Mouse (Mus musculus) brain, embryonic 14.5 days (tissue): ENCODE measurements around the gene Grk5. TPM values are rescaled to one million over a fixed set of nuclear protein-coding genes. Genes with fewer than 3 reads are reported as not detected.
"Not testable (repeated sequence)": the region's sequence is repeated elsewhere in the genome, so short reads cannot be mapped to it uniquely, and the experiment has no call there.

ENCODE experiments used
- DNase-seq: peaks from one replicate; pipeline ENCODE4 v3.0.0-alpha.2; 2011; ENCODE audit warnings: low read depth
- CTCF ChIP-seq: fragments of 200-500 bp; IDR thresholded peaks from 2 replicates; pipeline ENCODE4 v1.5.1; 2012; ENCODE audit warnings: inconsistent platforms, mild to moderate bottlenecking, moderate library complexity, borderline replicate concordance; ENCODE audit not compliant: insufficient read depth, insufficient read length; ENCODE audit errors: extremely low read depth
- POLR2A ChIP-seq: fragments of 200-500 bp; IDR thresholded peaks from 2 replicates; pipeline ENCODE4 v1.6.1; 2012; ENCODE audit warnings: mild to moderate bottlenecking, inconsistent platforms, borderline replicate concordance; ENCODE audit not compliant: poor library complexity, insufficient read depth, insufficient read length, severe bottlenecking; ENCODE audit errors: extremely low read depth
- polyA plus RNA-seq: library from polyadenylated mRNA; depleted of rRNA; stranded (reverse); fragments of >200 nt; gene quantifications from 2 replicates; pipeline ENCODE4 v1.2.3, GENCODE M21; 2012

The Grk5 gene
- polyA plus RNA-seq, 1 experiment, result 6.8 TPM

DNA sequence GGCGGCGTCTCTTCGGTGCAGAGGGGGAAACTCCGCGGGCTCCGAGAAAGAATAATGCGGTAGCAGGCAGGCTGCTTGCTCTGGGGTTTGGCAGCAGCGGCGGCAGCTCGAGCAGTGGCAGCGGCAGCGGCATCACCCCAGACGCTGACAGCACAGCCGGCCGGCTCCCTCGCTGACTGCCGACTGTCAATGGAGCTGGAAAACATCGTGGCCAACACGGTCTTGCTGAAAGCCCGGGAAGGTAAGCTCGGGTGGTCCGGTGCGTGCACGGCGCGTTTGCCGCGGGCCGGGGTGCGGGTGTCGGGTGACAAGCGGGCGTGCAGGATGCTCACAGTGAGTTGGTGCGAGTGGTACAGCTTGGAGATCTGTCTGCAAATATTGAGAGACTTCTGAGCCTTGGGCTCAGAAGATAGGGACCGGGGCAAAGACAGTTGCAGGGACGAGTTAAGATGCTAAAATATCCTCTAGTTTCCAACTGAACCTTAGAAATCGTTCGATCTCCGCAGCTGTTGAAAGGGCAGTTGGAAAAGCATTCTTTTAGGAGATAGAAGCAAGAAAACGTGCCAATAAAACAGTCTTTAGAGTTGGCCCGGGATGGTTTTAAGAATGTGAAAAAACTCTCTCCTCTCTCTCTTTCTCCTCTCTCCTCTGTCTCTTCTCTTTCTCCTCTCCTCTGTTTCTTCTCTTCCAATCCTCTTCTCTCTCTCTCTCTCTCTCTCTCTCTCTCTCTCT is 1.0 kb downstream of the Grk5 start:
- TF ChIP-seq CTCF (no peak), POLR2A (no peak)
- DNase-seq, result no peak

DNA sequence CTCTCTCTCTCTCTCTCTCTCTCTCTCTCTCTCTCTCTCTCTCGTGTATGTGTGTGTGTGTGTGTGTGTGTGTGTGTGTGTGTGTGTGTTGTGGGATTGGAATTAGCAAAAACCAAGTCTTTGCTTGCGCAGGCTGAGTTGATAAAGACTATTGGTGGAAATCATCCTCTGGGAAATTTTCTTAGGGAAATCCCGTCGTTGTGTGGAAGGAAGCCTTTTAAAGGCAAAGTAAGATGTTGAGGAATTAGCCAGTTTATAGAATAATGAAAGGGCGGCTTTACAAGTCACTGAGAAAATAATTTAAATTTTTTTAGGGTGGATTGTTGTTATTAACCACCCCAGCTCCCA is 1.5 kb downstream of the Grk5 start:
- TF ChIP-seq CTCF (no peak), POLR2A (no peak)
- DNase-seq, result peak; percentile 65

DNA sequence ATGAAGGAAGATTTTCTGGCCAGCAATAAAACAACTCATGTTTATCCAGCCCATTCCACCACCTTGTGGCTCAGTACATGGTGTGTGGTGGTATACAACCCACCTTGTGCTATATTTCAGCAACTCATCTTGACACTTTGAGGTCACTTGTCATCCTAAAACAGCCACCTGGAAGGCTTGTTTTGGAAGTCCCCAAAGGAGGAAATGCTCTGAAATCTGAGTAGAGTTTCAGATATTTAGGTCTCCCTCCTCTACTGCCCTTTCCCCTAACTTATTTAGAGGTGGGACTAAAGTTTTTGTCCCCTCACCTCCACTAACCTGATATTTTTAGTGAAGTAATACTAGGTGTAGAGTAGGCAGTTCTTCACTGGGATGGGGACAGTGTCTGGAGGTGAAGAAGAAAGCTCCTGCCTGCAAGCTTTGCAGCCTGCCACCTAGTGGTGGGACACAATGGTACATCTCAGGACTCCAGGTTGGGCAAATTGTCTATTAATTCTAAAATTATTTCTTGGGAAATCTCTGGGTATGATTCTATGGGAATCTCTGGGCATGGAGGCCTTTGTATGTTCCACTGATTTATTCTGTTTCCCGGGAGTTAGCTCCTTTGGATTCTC is 2.5 kb downstream of the Grk5 start:
- TF ChIP-seq CTCF (peak; percentile 77), POLR2A (no peak)
- peak; percentile 61 for DNase-seq

DNA sequence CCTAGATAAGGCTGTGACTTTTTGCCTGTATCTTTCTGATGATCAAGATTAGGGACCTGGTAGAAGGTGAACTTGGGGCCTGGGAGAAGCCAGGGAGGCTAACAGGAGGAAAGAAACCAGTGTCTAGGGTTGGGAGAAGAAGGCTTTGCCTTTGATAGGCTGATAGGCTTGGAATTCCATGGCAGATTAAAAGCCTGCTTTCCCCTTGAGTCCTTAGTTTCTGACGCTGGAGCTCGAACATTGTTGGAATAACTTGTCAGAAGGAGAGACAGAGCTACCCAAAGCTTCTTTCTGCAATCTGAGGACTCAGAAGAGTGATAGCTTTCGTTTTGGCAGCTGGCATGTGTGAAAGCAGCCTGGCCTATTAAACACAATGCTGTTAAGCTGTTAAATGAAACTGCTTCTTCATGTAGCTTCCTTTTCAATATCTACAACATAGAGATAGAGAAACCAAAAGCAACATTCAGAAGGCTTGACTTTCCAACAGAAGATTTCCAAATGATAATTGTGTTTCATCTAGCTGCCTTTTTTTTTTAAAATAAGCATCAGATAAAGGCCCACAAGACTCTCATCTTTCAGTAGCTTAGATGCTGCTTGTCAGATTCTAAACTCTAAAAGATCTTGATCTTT is 5.8 kb downstream of the Grk5 start:
- DNase-seq, result peak; percentile 18
- TF ChIP-seq POLR2A (no peak), CTCF (no peak)

DNA sequence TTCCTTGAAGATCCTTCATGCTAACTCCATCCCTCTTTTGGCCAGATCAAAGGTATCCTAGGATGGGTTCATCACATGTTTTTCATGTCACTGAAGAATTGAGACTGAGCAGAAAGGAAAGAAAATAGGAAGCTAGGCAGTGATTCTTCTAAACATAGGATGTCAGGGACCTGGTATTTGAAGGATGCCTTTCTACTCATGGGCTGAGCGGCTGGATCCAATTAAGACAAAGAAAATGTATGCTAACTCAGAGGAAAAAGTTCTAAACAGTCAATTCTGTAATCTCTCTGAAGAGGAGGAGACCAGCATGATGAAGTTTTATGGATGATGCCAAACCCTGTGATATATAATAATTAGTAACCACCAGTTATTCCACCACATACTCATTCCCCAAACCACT is 13.6 kb downstream of the Grk5 start:
- TF ChIP-seq CTCF (no peak), POLR2A (no peak)
- no peak for DNase-seq

DNA sequence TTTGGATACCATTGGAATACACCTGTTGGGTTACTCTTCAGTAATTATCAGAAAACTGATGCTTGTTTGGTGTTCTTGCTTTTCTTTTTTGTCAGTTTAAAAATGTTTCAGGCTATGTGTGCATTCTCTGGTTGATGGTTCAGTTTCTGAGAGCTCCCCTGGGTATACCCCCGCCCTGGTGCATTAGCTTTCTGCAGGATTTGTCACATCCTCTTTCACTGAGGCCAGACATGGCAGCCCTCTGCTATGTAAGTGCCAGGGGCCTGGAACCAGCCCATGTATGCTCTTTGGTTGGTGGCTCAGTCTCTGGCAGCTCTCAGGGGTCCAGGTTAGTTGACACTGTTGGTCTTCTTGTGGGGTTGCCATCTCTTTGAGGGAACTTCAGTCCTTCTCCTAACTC is 14.4 kb downstream of the Grk5 start:
- no peak for DNase-seq
- TF ChIP-seq POLR2A, result no peak
- no peak for TF ChIP-seq CTCF

DNA sequence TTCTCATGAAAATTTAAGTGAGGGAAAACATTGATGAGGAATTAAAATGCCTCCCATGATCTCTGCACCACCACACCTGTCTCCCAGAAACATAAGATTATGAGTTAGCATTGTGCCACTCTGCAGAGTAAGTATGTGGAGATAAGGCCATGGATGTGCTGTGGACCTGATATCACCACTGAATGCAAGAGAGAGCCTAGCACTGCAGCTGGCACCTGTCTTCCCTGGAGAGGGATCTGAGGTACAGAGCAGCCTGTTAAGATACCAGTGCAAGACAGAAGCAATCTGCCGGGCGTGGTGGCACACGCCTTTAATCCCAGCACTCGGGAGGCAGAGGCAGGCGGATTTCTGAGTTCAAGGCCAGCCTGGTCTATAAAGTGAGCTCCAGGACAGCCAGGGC is 15.9 kb downstream of the Grk5 start:
- TF ChIP-seq CTCF (no peak), POLR2A (no peak)
- no peak for DNase-seq

DNA sequence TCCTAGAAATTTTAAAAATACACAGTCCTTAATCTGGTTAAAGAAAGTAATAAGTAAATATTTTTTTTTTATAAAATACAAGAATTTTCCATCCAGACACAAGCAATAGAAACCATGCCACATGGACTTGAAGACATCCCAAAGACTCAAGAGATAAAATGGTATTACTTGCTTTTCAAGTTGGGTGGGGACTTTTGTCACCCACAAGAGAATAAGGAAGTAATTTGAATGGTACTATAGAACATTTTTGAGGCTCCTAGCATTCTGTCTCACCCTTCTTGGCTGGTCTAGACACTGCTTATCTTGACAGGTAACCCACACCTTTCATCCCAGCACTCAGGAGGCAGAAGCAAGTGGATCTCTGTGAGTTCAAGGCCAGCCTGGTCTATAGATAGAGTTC is 20.8 kb downstream of the Grk5 start:
- no peak for TF ChIP-seq CTCF
- TF ChIP-seq POLR2A, result no peak
- no peak for DNase-seq

DNA sequence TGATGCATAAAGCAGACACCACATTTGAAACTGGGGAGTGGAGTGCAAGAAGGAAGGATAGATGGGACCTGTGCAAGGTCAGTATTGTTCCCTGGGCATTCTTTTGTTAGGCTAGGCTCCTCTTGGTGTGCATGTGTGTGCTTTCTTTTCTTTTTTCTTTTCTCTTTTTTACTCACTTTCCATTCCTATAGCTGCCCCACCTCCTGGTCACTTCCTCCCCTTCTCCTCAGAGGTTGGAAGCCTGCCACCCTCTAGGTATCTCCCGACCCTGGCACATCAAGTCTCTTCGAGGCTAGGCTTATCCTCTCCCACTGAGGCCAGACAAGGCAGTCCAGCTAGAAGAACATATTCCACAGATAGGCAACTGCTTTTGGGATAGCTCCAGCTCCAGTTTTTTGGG is 22.1 kb downstream of the Grk5 start:
- TF ChIP-seq CTCF (no peak), POLR2A (no peak)
- no peak for DNase-seq

DNA sequence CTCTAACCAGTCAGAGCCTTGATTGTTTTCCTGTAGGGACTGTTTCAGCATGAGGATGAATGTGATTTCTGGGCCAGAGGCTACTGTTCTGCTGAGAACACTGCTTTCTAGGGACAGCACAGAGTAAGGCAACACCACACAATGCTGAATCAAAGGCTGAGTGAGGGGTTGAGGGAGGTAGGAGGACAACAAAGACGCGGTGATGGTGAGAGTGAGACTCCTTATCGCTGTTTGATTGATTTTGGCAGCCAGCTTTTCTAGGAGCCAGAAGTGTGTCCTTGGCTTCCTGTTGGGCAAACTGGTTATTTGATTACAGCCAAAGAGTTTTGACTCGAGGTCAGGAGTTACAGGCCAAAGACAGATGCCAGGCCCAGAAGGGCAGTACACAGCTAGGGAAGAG is 25.7 kb downstream of the Grk5 start:
- TF ChIP-seq POLR2A (no peak), CTCF (no peak)
- DNase-seq, result no peak

DNA sequence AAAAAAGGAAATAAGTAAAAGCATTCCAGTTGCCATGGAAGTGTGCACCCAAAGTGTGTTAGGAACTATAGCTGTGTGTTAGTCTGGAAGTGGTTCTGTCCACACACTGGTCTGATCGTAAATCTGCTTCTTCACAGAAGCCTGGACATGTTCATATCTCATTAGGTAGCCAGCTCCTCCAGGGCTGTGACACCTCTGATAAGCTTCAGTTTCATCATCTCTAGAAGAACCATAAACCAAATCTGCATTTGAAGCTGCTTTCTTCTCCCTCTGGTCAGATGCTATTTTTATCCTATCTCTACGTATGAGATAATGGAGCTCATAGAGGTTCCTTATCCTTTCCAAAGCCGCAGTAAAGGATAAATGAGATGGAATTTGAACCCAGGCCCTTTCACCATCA is 26.3 kb downstream of the Grk5 start:
- no peak for DNase-seq
- TF ChIP-seq POLR2A (no peak), CTCF (no peak)

DNA sequence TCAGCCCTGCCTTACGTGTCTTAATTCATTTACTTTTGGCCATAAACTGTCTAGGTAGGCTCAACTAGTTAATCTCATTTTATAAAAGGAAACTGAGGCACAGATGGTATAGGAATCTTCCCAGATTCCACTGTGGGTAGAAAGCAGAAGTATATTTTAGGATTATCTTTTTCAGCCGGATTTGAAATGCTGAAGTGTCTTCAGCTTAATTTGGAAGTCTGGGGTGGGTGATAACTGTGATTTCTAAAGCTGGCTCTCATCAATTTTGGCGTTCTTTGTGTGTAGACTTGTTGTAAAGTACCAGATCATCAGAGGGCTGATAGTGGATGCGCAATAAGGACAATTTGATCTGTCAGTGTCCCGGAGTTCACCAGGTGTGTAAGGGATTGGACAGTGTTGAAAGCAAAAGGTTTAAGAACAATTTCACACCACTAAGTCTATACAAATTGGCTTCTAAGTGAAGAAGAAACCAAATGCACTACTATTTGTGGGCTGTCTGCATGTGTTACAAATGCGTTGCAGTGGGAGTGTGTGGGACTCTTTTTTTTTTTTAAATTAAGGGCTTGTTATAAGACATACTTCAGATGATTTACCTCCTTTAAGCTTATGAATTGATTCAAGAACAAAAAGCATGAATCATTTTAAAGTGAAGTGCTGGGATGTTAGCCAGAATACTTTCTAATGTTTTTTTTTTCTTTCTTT is 27.5 kb downstream of the Grk5 start:
- no peak for TF ChIP-seq POLR2A
- no peak for TF ChIP-seq CTCF
- no peak for DNase-seq

DNA sequence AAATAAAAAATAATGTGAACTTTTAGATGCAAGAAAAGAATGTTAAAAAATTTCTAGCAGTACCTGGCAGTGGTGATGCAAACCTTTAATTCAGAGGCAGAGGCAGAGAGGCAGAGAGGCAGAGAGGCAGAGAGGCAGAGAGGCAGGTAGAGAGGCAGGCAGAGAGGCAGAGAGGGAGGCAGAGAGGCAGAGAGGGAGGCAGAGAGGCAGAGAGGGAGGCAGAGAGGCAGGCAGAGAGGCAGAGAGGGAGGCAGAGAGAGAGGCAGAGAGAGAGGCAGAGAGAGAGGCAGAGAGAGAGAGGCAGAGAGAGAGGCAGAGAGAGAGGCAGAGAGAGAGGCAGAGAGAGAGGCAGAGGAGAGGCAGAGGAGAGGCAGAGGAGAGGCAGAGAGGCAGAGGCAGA is 35.0 kb downstream of the Grk5 start:
- DNase-seq, result not testable (repeated sequence)
